Mouse (Mus musculus) gastrocnemius, adult 8-10 months (tissue): ENCODE data around the gene Ino80. TPM values are rescaled to one million over a fixed set of nuclear protein-coding genes. Genes with fewer than 3 reads are reported as not detected.

Experiments used
- DNase-seq, 2 experiments: peaks; one replicate each; pipeline ENCODE4 v3.0.0; 2022; ENCODE audit warnings: low spot score in 2 of 2
- total RNA-seq, 4 experiments: library from RNA; stranded (reverse); gene quantifications; 2 replicates each; pipeline ENCODE4 v1.2.4; 2022

Gene Ino80
- total RNA-seq, 4 experiments from 2014 or later = 11.8 to 15.7 (median 12.6) TPM

DNA sequence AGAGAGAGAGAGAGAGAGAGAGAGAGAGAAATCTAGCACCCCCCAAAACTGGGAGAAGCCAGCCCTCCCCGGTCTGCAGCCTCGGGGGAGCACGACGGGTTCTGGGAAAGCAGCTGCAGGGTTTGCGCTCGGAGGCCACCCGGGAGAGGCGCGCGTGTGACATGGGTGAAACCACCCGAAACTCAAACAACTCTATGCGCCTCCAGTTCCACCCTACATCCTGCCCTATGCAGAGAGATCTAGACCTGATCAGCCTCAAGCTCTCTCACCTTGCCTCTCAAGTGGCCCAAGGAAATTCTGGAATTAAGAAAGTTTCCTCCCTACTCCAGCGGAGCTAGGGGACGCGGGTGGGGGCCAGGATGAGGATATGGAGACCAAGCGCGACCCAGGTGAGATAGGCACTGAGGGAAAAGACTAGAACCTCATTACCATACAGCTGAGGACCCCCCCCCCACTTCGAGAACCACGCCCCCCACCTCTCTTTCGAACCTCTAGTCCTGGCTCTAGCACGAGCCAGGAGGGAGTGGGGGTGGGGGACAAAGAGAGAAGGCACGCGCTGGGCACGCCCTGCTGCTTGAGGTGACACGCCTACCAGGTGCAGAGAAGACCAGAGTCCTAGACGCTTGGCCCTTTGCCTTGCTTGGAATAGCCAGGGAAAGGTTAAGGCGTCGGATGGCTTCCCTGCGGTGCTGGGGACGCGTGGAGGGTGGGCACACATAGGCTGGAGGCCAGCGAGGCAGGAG, 152.7 kb downstream of the Ino80 start:
- DNase-seq = no peak

DNA sequence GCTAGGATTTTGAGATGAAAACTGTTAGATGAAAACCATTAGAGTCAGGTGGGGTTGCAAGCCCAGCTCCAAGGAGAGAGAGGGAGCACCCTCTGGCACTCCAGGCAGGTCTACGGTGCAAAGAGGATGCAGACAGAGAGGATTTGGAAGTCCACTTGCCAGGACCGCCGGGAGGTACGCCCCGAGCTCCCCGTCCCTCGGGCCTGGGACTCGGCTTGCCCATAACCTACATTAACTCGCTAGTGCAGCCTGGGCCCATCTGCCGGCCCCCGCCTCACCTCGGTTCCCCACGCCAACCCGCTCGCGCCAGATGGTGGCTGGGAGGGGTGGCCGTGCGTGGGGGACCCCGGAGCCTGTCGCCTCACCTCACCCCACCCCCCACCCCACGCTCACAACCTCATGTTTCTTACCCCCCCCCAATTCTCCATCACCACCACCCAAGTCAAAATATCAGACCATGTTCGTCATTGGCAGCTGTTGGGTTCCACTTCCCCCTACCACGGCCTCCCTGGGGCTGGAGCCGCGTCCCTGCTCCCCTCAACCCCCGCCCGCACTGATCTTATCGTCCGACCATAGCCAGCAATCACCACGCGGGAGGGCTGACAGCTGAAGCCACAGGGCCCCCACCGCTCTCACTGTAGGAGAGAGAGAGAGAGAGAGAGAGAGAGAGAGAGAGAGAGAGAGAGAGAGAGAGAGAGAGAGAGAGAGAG, 153.5 kb downstream of the Ino80 start:
- DNase-seq = no peak

Other genes with a start within 250 kb of the Ino80 start
- gene Ppp1r14d, start 247.8 kb downstream of the Ino80 start, total RNA-seq = not detected
- under 1 TPM in 1 of 4 experiments, not detected in 3; 0.13 TPM for gene Spint1, start 240.3 kb downstream of the Ino80 start, total RNA-seq
- gene Rhov, start 206.4 kb downstream of the Ino80 start, total RNA-seq = not detected
- gene Vps18, start 188.9 kb downstream of the Ino80 start, total RNA-seq = 10 to 100 TPM; 10.8 to 12.5 (median 11.5) TPM
- 1 to 10 TPM; 3.3 to 5.8 (median 3.9) TPM for gene Dll4, start 151.9 kb downstream of the Ino80 start, total RNA-seq
- gene Chac1, start 126.5 kb downstream of the Ino80 start, total RNA-seq = 100 to 1,000 TPM in 1 of 4 experiments, 10 to 100 TPM in 3; 59.1 to 158 (median 73.1) TPM
- 1 to 10 TPM in 3 of 4 experiments, under 1 TPM in 1; 0.85 to 2.0 (median 1.2) TPM for gene Exd1, start 69.9 kb upstream of the Ino80 start, total RNA-seq
- 10 to 100 TPM; 72.7 to 85.9 (median 82.5) TPM for gene Chp1, start 70.0 kb upstream of the Ino80 start, total RNA-seq
- under 1 TPM in 2 of 4 experiments, not detected in 2; 0.10 to 0.38 TPM for gene Nusap1, start 140.6 kb upstream of the Ino80 start, total RNA-seq
- gene Oip5, start 140.8 kb upstream of the Ino80 start, total RNA-seq = under 1 TPM in 1 of 4 experiments, not detected in 3; 0.27 TPM
- 10 to 100 TPM; 41.9 to 47.7 (median 45.5) TPM for gene Ndufaf1, start 185.1 kb upstream of the Ino80 start, total RNA-seq
- 10 to 100 TPM; 21.3 to 27.2 (median 24.9) TPM for gene Rtf1, start 197.4 kb upstream of the Ino80 start, total RNA-seq